Mouse (Mus musculus) heart, embryonic 16.5 days (tissue): Measurements from ENCODE around the gene Gm47959. TPM values are rescaled to one million over a fixed set of nuclear protein-coding genes. Genes with fewer than 3 reads are reported as not detected.
"Not testable (repeated sequence)": the region's sequence is repeated elsewhere in the genome, so short reads cannot be mapped to it uniquely, and the experiment has no call there.

ENCODE experiments used
- ATAC-seq: fragments of 200-750 bp; cut with Nextera tagmentation; replicated peaks from 2 replicates; pipeline ENCODE4 v1.8.0; 2017; ENCODE audit warnings: moderate number of reproducible peaks; ENCODE audit not compliant: insufficient read depth, low FRiP score; ENCODE audit errors: extremely low read depth
- H3K27ac ChIP-seq: fragments of 300-500 bp; sonication (generic); 2 replicates; pipeline ENCODE4 v1.5.1; 2014; ENCODE audit warnings: mild to moderate bottlenecking, low read length, control low read depth, moderate library complexity
- H3K27me3 ChIP-seq: fragments of 300-500 bp; sonication (generic); 2 replicates; pipeline ENCODE4 v1.6.1; 2014; ENCODE audit warnings: low read length, mixed read lengths; ENCODE audit not compliant: control insufficient read depth, insufficient read depth
- H3K36me3 ChIP-seq: fragments of 300-500 bp; sonication (generic); 2 replicates; pipeline ENCODE4 v1.6.1; 2014; ENCODE audit not compliant: control insufficient read depth, insufficient read depth
- H3K4me1 ChIP-seq: fragments of 300-500 bp; sonication (generic); 2 replicates; pipeline ENCODE4 v1.6.1; 2014; ENCODE audit warnings: low read length, mixed read lengths; ENCODE audit not compliant: control insufficient read depth, insufficient read depth
- H3K4me2 ChIP-seq: fragments of 300-500 bp; sonication (generic); 2 replicates; pipeline ENCODE4 v1.6.1; 2014; ENCODE audit warnings: low read depth, mild to moderate bottlenecking, control low read depth, low read length
- H3K4me3 ChIP-seq: fragments of 300-500 bp; sonication (generic); 2 replicates; pipeline ENCODE4 v1.5.1; 2014; ENCODE audit warnings: mild to moderate bottlenecking, control low read depth, low read length
- H3K9ac ChIP-seq: fragments of 300-500 bp; sonication (generic); 2 replicates; pipeline ENCODE4 v1.6.1; 2014; ENCODE audit warnings: low read length, control low read depth
- H3K9me3 ChIP-seq: fragments of 300-500 bp; sonication (generic); replicated peaks from 2 replicates; pipeline ENCODE4 v1.6.1; 2016; ENCODE audit warnings: low read length; ENCODE audit not compliant: control insufficient read depth
- WGBS: fragments of 180-500 bp; shearing (Covaris S2); extraction: QIAGEN DNeasy Blood & Tissue Kit; methylation state at CpG from one replicate; pipeline ENCODE4 v1.1.7; 2014; 5-methylcytosine and 5-hydroxymethylcytosine counted together
- polyA plus RNA-seq: library from polyadenylated mRNA; unstranded; fragments of >200 nt; fragmentation: Nextera tagmentation; extraction: Ambion mirVana; gene quantifications from 2 replicates; pipeline ENCODE4 v1.2.1, GENCODE M21; 2015

Gm47959 gene
- not detected in 2 replicates for polyA plus RNA-seq

GRCm38 (mm10) chr1:83000306-83000705 is at the start of gene Gm47959:
TSS of gene Gm47959 (plus strand) at chr1:83000548.
- not testable (repeated sequence) for H3K9me3 ChIP-seq, H3K4me2 ChIP-seq, H3K4me3 ChIP-seq, H3K9ac ChIP-seq, ATAC-seq, H3K27me3 ChIP-seq, H3K27ac ChIP-seq, H3K4me1 ChIP-seq, H3K36me3 ChIP-seq
- 95% methylated on average over 3 of the region's 9 CpGs for WGBS

- H3K4me2 ChIP-seq, H3K9ac ChIP-seq, H3K27me3 ChIP-seq, H3K4me1 ChIP-seq, H3K36me3 ChIP-seq, H3K27ac ChIP-seq, H3K4me3 ChIP-seq, ATAC-seq, H3K9me3 ChIP-seq: not testable (repeated sequence)
These were observed 44.4 kb upstream of the Gm47959 start, which contains the start of gene Gm7544 for GRCm38 (mm10) chr1:82955913-82956312. TSS of gene Gm7544 (minus strand) at chr1:82956013.

GRCm38 (mm10) chr1:82959870-82960385 is 40.4 kb upstream of the Gm47959 start, which contains the start of gene Gm47955:
TSS of gene Gm47955 (plus strand) at chr1:82960286.
- H3K4me3 ChIP-seq = no peak within 1 kb of the TSS
- ATAC-seq = no peak
- no peak within 1 kb of the TSS for H3K4me2 ChIP-seq
- no peaks in the 10 kb centered on the region for H3K4me1 ChIP-seq
- no peaks in the 10 kb centered on the region for H3K27me3 ChIP-seq
- no peak within 1 kb of the TSS for H3K27ac ChIP-seq
- H3K9me3 ChIP-seq = no peaks in the 10 kb centered on the region
- H3K9ac ChIP-seq = no peak within 1 kb of the TSS
- no peaks in the 10 kb centered on the region for H3K36me3 ChIP-seq
- WGBS = 81% methylated on average over 11 of the region's 11 CpGs

GRCm38 (mm10) chr1:82966413-82966812 is 33.9 kb upstream of the Gm47959 start:
- WGBS = 58% methylated on average over 3 of the region's 3 CpGs
- Histone ChIP-seq H3K9me3 (no peaks in the 10 kb centered on the region), H3K4me2 (no peak overlapping the region), H3K36me3 (no peaks in the 10 kb centered on the region), H3K27me3 (no peaks in the 10 kb centered on the region), H3K27ac (no peak overlapping the region), H3K9ac (no peak overlapping the region), H3K4me3 (no peak overlapping the region), H3K4me1 (no peaks in the 10 kb centered on the region; the same call in 1 of the 2 replicates)
- ATAC-seq = no peak

- H3K27me3 ChIP-seq = no peaks in the 10 kb centered on the region
- H3K36me3 ChIP-seq = no peaks in the 10 kb centered on the region
- peak; percentile 84 for ATAC-seq
- no peaks in the 10 kb centered on the region for H3K9me3 ChIP-seq
- peaks cover 17% of the 10 kb centered on the region for H3K4me1 ChIP-seq
- 11% methylated on average over 4 of the region's 4 CpGs for WGBS
- H3K27ac ChIP-seq = peak overlapping the region; percentile 57
- 0 out of 2 replicates have a peak overlapping the region, but pooled peaks have one; percentile 29 for H3K9ac ChIP-seq
- peak overlapping the region; percentile 34 for H3K4me2 ChIP-seq
- H3K4me3 ChIP-seq = no peak overlapping the region
These were observed 28.3 kb upstream of the Gm47959 start for GRCm38 (mm10) chr1:82972046-82972445.

GRCm38 (mm10) chr1:82973244-82973643 is 27.1 kb upstream of the Gm47959 start:
- WGBS = 67% methylated on average over 1 of the region's 1 CpGs
- ATAC-seq = no peak
- peaks cover 17% of the 10 kb centered on the region for H3K4me1 ChIP-seq
- H3K27me3 ChIP-seq = no peaks in the 10 kb centered on the region
- H3K36me3 ChIP-seq = no peaks in the 10 kb centered on the region
- H3K9ac ChIP-seq = no peak overlapping the region
- H3K4me3 ChIP-seq = no peak overlapping the region
- no peak overlapping the region for H3K4me2 ChIP-seq
- no peak overlapping the region for H3K27ac ChIP-seq
- no peaks in the 10 kb centered on the region for H3K9me3 ChIP-seq

GRCm38 (mm10) chr1:82973901-82974300 is 26.4 kb upstream of the Gm47959 start:
- Histone ChIP-seq H3K4me3 (no peak overlapping the region), H3K9me3 (no peaks in the 10 kb centered on the region), H3K9ac (no peak overlapping the region), H3K4me2 (no peak overlapping the region), H3K36me3 (no peaks in the 10 kb centered on the region), H3K4me1 (peaks cover 17% of the 10 kb centered on the region), H3K27ac (no peak overlapping the region), H3K27me3 (no peaks in the 10 kb centered on the region)
- ATAC-seq = no peak
- WGBS = 43% methylated on average over 6 of the region's 6 CpGs

GRCm38 (mm10) chr1:82974342-82974741 is 26.0 kb upstream of the Gm47959 start:
- WGBS = 65% methylated on average over 9 of the region's 9 CpGs
- H3K4me3 ChIP-seq = no peak overlapping the region
- H3K9ac ChIP-seq = no peak overlapping the region
- H3K9me3 ChIP-seq = no peaks in the 10 kb centered on the region
- no peaks in the 10 kb centered on the region for H3K27me3 ChIP-seq
- peak; percentile 63; the same call in 1 of the 2 replicates for ATAC-seq
- H3K4me2 ChIP-seq = no peak overlapping the region
- peaks cover 17% of the 10 kb centered on the region for H3K4me1 ChIP-seq
- no peaks in the 10 kb centered on the region for H3K36me3 ChIP-seq
- H3K27ac ChIP-seq = no peak overlapping the region

- WGBS = 68% methylated on average over 5 of the region's 5 CpGs
- H3K9me3 ChIP-seq = no peaks in the 10 kb centered on the region
- H3K4me2 ChIP-seq = no peak overlapping the region
- H3K36me3 ChIP-seq = no peaks in the 10 kb centered on the region
- no peak overlapping the region for H3K9ac ChIP-seq
- peaks cover 17% of the 10 kb centered on the region for H3K4me1 ChIP-seq
- no peaks in the 10 kb centered on the region for H3K27me3 ChIP-seq
- no peak overlapping the region for H3K4me3 ChIP-seq
- ATAC-seq = no peak
- H3K27ac ChIP-seq = no peak overlapping the region
These were observed 24.6 kb upstream of the Gm47959 start for GRCm38 (mm10) chr1:82975750-82976149.
